ENCODE assay signal across 9 mouse cellular contexts in genomic region chr14:118795915-118796693, GRCm38 (mm10). TPM values are rescaled to one million over a fixed set of nuclear protein-coding genes. Genes with fewer than 3 reads are reported as not detected.
DNase-seq lines count a peak whose midpoint lies in the region; ATAC-seq and TF ChIP-seq lines count a peak whose summit lies in the region.
"Had no signal": no experiment of that assay in that cellular context is flagged by ENCODE, and none has a peak within 500 bp of the region (broad histone marks: within the 10 kb centered on the region; RNA-seq: fewer than 3 reads in every experiment).

No protein-coding gene starts in this region.

- no peak for ATAC-seq in heart, postnatal 0 days (ENCODE audit: insufficient read depth, low read depth)
- no peak; the same call in 1 of the 2 replicates for ATAC-seq in hindbrain, embryonic 14.5 days (ENCODE audit: low FRiP score)

- H3K9me3 ChIP-seq in heart, postnatal 0 days (replicated peaks; ENCODE audit: control insufficient read depth, low read length) = no peaks in the 10 kb centered on the region
- H3K9me3 ChIP-seq in hindbrain, embryonic 14.5 days (ENCODE audit: control insufficient read depth, low read length) = no peaks in the 10 kb centered on the region
- H3K9me3 ChIP-seq: embryonic facial prominence, embryonic 13.5 days had no signal

- no peak overlapping the region for H3K9ac ChIP-seq in heart, postnatal 0 days (replicated peaks; ENCODE audit: low read depth, low read length)
- no peak overlapping the region for H3K9ac ChIP-seq in hindbrain, embryonic 14.5 days
- H3K9ac ChIP-seq: embryonic facial prominence, embryonic 13.5 days had no signal

- peak overlapping the region; percentile 15; the same call in 1 of the 2 replicates for H3K4me2 ChIP-seq in heart, postnatal 0 days (ENCODE audit: low read depth, low read length)
- no peak overlapping the region for H3K4me2 ChIP-seq in hindbrain, embryonic 14.5 days (replicated peaks)
- H3K4me2 ChIP-seq: embryonic facial prominence, embryonic 13.5 days had no signal

- no peaks in the 10 kb centered on the region for H3K27me3 ChIP-seq in heart, postnatal 0 days (ENCODE audit: control insufficient read depth, insufficient read depth, low read length)
- no peaks in the 10 kb centered on the region for H3K27me3 ChIP-seq in hindbrain, embryonic 14.5 days (ENCODE audit: control insufficient read depth, insufficient read depth, low read length)
- H3K27me3 ChIP-seq: embryonic facial prominence, embryonic 13.5 days had no signal

- no peak overlapping the region for H3K4me3 ChIP-seq in heart, postnatal 0 days (ENCODE audit: low read depth, low read length)
- no peak overlapping the region for H3K4me3 ChIP-seq in hindbrain, embryonic 14.5 days (replicated peaks; ENCODE audit: low read length)
- H3K4me3 ChIP-seq: embryonic facial prominence, embryonic 13.5 days had no signal

- DNase-seq in heart, postnatal 0 days (ENCODE audit: low spot score) = no peak
- no peak for DNase-seq in heart, postnatal 14 days
- DNase-seq in c-Kit-negative CD71-positive TER-119-positive erythroid progenitor cells, embryonic 14.5 days (ENCODE audit: low read depth, low spot score) = peak; percentile 88
- peak; percentile 45 for DNase-seq in kidney, postnatal 10 days
- DNase-seq in spleen, postnatal 10 days (ENCODE audit: low spot score in 2 of 2) = peak; percentile 74 to 78
- DNase-seq in urinary bladder, postnatal 4 days (ENCODE audit: low spot score in 2 of 2) = no peak
- DNase-seq in hindbrain, embryonic 14.5 days (ENCODE audit: low spot score) = no peak
- DNase-seq in adipocyte (ENCODE audit: low spot score) = no peak

- H3K27ac ChIP-seq in heart, postnatal 0 days (ENCODE audit: low read depth) = peak overlapping the region; percentile 43; the same call in 1 of the 2 replicates
- H3K27ac ChIP-seq in hindbrain, embryonic 14.5 days = no peak overlapping the region
- H3K27ac ChIP-seq: embryonic facial prominence, embryonic 13.5 days had no signal

- no peak for TF ChIP-seq EP300 in heart, postnatal 0 days (IDR thresholded peaks at IDR 0.05; ENCODE audit: low read depth)

- 0 out of 2 replicates have a peak, but pooled peaks cover 3% of the 10 kb centered on the region for H3K4me1 ChIP-seq in heart, postnatal 0 days (ENCODE audit: control insufficient read depth, insufficient read depth)
- 0 out of 2 replicates have a peak, but pooled peaks cover 3% of the 10 kb centered on the region for H3K4me1 ChIP-seq in hindbrain, embryonic 14.5 days (replicated peaks; ENCODE audit: control insufficient read depth, insufficient read depth, low read length)

- 39% methylated on average over 10 of the region's 10 CpGs for WGBS in heart, postnatal 0 days
- WGBS in hindbrain, embryonic 14.5 days = 62% methylated on average over 10 of the region's 10 CpGs

- H3K36me3 ChIP-seq in heart, postnatal 0 days (replicated peaks; ENCODE audit: control insufficient read depth, insufficient read depth, low read length) = no peaks in the 10 kb centered on the region
- no peaks in the 10 kb centered on the region for H3K36me3 ChIP-seq in hindbrain, embryonic 14.5 days (replicated peaks; ENCODE audit: control insufficient read depth, insufficient read depth)
- H3K36me3 ChIP-seq: embryonic facial prominence, embryonic 13.5 days had no signal

- no peak for TF ChIP-seq CTCF in heart, postnatal 0 days (IDR thresholded peaks at IDR 0.05; ENCODE audit: low read depth)

- intact Hi-C loops in heart, postnatal 14 days (cut with DNase I) = no loop called here

RNA-seq across cellular contexts. Expression of gene Cldn10, which starts 8.4 kb away (rescaled TPM):
- 1.7 TPM in 1 of 2 replicates, not detected in the other for total RNA-seq in heart, postnatal 0 days (2014; rRNA removed; ENCODE audit: low replicate concordance)
- 0.15 and 0.77 TPM in 2 replicates for polyA plus RNA-seq in heart, postnatal 0 days (2015; fragmentation: Nextera tagmentation; extraction: Ambion mirVana)
- total RNA-seq in heart, postnatal 14 days (2021) = under 1 TPM; 0.29 to 0.41 TPM
- 1.7 and 2.1 TPM in 2 replicates for polyA plus RNA-seq in hindbrain, embryonic 14.5 days (2014; fragmentation: Nextera tagmentation; extraction: Ambion mirVana)

Comparison
In these comparisons a context has a peak if more than half of its experiments do, and no peak if none do; other contexts are left out.
1. DNase-seq: peak in c-Kit-negative CD71-positive TER-119-positive erythroid progenitor cells, embryonic 14.5 days (single experiment), kidney, postnatal 10 days (single experiment) and spleen, postnatal 10 days (2 of 2); none in heart, postnatal 0 days (single experiment), heart, postnatal 14 days (0 of 2), urinary bladder, postnatal 4 days (0 of 2), hindbrain, embryonic 14.5 days (single experiment) and adipocyte (single experiment).